Mouse (Mus musculus) ES-E14 (cell line): ENCODE data around the gene Cdhr3. TPM values are rescaled to one million over a fixed set of nuclear protein-coding genes. Genes with fewer than 3 reads are reported as not detected.

ENCODE experiments used
- DNase-seq: peaks from one replicate; pipeline ENCODE4 v3.0.0-alpha.2; 2013; ENCODE audit warnings: low read depth, low spot score
- H3K27ac ChIP-seq: 2 replicates; pipeline ENCODE4 v1.5.1; 2012; ENCODE audit warnings: low read depth, mild to moderate bottlenecking, low read length, moderate library complexity, mixed read lengths; ENCODE audit not compliant: poor library complexity, insufficient read depth, severe bottlenecking
- H3K36me3 ChIP-seq: 2 replicates; pipeline ENCODE4 v1.6.1; 2012; ENCODE audit warnings: mild to moderate bottlenecking, low read length, moderate library complexity, mixed read lengths; ENCODE audit not compliant: control insufficient read depth, poor library complexity, insufficient read depth, severe bottlenecking
- H3K4me1 ChIP-seq, 2 experiments: fragments of 150-350 bp in 1 of 2; sonication (generic) in 1 of 2; 2 replicates each; pipeline ENCODE4 v1.6.1; 2012; ENCODE audit warnings: low read length in 2 of 2, mild to moderate bottlenecking in 1 of 2, mixed read lengths in 1 of 2; ENCODE audit not compliant: control insufficient read depth in 2 of 2, insufficient read depth in 2 of 2, poor library complexity in 1 of 2
- H3K4me3 ChIP-seq, 2 experiments: fragments of 150-350 bp in 1 of 2; sonication (generic) in 1 of 2; 2 replicates each; pipeline ENCODE4 v1.5.1; 2012; ENCODE audit warnings: low read length in 2 of 2, low read depth in 1 of 2, mild to moderate bottlenecking in 1 of 2, mixed read lengths in 1 of 2; ENCODE audit not compliant: insufficient read depth in 1 of 2, poor library complexity in 1 of 2, severe bottlenecking in 1 of 2
- H3K9ac ChIP-seq: 2 replicates; pipeline ENCODE4 v1.6.1; 2012; ENCODE audit warnings: low read depth, mild to moderate bottlenecking, low read length, mixed read lengths; ENCODE audit not compliant: poor library complexity, insufficient read depth, severe bottlenecking
- H3K9me3 ChIP-seq: fragments of 150-350 bp; sonication (generic); 2 replicates; pipeline ENCODE4 v1.6.1; 2012; ENCODE audit warnings: low read depth, mild to moderate bottlenecking, low read length; ENCODE audit not compliant: control insufficient read depth, insufficient read depth
- CHD2 ChIP-seq: IDR thresholded peaks from 2 replicates; pipeline ENCODE4 v1.6.1; 2014; ENCODE audit warnings: mild to moderate bottlenecking, low read depth, low read length, inconsistent platforms
- HCFC1 ChIP-seq: IDR thresholded peaks from 2 replicates; pipeline ENCODE4 v1.6.1; 2012; ENCODE audit warnings: low read length, inconsistent platforms, borderline replicate concordance; ENCODE audit not compliant: insufficient read depth
- MAFK ChIP-seq: IDR thresholded peaks from 2 replicates; pipeline ENCODE4 v1.6.1; 2014; ENCODE audit warnings: mild to moderate bottlenecking, low read depth, low read length, inconsistent platforms; ENCODE audit not compliant: insufficient read depth
- ZC3H11A ChIP-seq: IDR thresholded peaks from 2 replicates; pipeline ENCODE4 v1.6.1; 2012; ENCODE audit warnings: low read depth, mild to moderate bottlenecking, inconsistent platforms, low read length, borderline replicate concordance
- ZNF384 ChIP-seq: IDR thresholded peaks from 2 replicates; pipeline ENCODE4 v1.6.1; 2012; ENCODE audit warnings: low read depth, low read length, inconsistent platforms
- in situ Hi-C, 2 experiments: fragments of 600-800 bp; cut with MboI; formaldehyde crosslinking; loops; one replicate each; pipeline ENCODE4 v1.15.1; 2025; ENCODE audit warnings: low sequenced_read_pairs in 2 of 2, inconsistent platforms in 1 of 2; ENCODE audit not compliant: unreplicated experiment in 2 of 2
- total RNA-seq: library from RNA; depleted of rRNA; stranded (reverse); fragments of 300-350 nt; gene quantifications from 2 replicates; pipeline ENCODE4 v1.2.3, GENCODE M21; 2012

Gene Cdhr3
- total RNA-seq, 1 experiment: not detected

DNA sequence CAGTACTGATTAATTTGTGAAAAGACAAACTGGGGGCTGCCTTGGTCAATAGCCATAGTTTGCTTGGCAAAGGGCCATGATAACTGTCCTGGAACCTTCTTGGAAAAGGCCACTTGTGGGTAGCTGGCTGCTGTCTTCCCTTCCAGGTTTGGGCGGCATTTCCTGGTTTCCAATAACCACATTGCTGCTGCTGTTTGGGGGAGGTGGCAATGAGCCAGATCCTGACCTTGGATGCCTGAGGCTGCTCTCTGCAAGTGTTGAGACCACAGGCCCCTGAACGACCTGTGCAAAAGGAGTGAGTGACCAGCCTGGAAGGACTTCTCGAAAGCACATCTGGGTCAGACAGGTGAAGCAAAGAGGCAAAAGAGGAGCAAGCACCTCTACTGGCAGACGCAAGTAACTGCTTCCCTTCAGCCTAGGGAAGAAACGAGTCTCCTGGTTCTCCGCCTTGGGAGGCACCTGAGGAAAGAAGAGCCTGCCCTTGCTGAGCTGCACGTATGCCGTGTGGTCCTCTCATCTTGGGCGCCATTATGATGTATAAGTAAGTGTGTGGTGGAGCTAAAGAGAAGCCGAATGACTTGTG is 64.5 kb downstream of the Cdhr3 start:
- no peak overlapping the region for H3K9ac ChIP-seq
- TF ChIP-seq HCFC1: no peak
- TF ChIP-seq ZC3H11A: no peak
- no peak for TF ChIP-seq ZNF384
- TF ChIP-seq CHD2: no peak
- no peaks in the 10 kb centered on the region for H3K36me3 ChIP-seq
- no peaks in the 10 kb centered on the region for H3K9me3 ChIP-seq
- H3K27ac ChIP-seq: no peak overlapping the region
- peak overlapping the region; percentile 30 to 34; a peak in 2 of 4 replicates for H3K4me3 ChIP-seq
- in situ Hi-C loops: loop anchor here (5.0 kb wide), 2 partner anchors 239 to 244 kb away; no protein-coding TSS in a partner anchor
- DNase-seq: no peak
- H3K4me1 ChIP-seq: peaks cover 0 to 4% of the 10 kb centered on the region in 2 experiments; a peak in 2 of 4 replicates

GRCm38 (mm10) chr12:33027093-33027492 is 65.6 kb downstream of the Cdhr3 start:
- H3K27ac ChIP-seq: no peak overlapping the region

DNA sequence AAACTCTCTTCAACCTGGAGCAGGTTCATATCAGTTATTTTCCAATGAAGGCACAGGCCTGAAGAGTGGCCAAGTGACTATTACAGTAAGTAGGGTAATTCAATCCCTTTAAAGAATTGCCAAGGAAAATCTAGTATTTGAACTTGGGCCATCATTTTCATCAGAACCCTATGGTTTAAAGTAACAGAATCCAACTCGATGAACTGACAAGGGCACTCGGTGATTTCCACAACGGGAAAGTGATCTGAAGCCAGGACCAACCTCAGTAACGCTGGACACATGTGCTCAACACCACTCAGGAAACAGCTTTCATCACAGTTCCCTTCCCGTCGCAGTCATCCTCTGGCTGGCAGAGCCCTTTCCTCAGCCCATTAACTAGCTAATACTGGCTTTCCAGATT is 68.2 kb downstream of the Cdhr3 start:
- no peak for DNase-seq
- in situ Hi-C loops: no loop called here
- no peak for TF ChIP-seq HCFC1
- TF ChIP-seq CHD2: no peak
- no peak for TF ChIP-seq ZNF384
- TF ChIP-seq ZC3H11A: no peak
- TF ChIP-seq MAFK: no peak

More at GRCm38 (mm10) chr12:33027093-33027492, 65.6 kb downstream of the Cdhr3 start:
- DNase-seq: peak; percentile 73
- Histone ChIP-seq H3K4me3 (no peak overlapping the region), H3K9me3 (no peaks in the 10 kb centered on the region), H3K4me1 (peaks cover 0 to 4% of the 10 kb centered on the region in 2 experiments; a peak in 2 of 4 replicates), H3K9ac (no peak overlapping the region), H3K36me3 (no peaks in the 10 kb centered on the region)
- TF ChIP-seq ZC3H11A (peak; percentile 95), MAFK (no peak), HCFC1 (no peak), ZNF384 (no peak)
- in situ Hi-C loops: loop anchor here (5.0 kb wide), 2 partner anchors 240 to 245 kb away; no protein-coding TSS in a partner anchor

DNA sequence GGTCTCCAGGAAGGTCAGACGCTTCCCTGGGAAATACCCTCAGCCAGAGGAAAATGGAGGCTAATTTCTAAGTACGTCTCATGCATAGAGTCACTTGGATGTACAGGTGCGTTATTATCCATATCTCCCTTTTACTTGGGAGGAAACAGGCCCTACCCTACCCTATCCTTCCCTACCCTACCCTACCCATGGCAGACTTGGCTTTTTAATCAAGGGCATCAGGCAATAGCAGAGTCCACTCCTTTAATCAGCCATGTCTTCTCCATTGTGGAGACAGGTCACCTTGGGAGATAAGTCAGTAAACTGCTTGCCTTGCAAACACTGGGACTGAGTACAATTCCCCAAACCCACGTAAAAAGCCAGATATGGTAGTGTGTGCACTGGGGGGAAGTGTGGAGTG is 70.9 kb downstream of the Cdhr3 start:
- Histone ChIP-seq H3K9ac (no peak overlapping the region), H3K4me1 (peaks cover 0 to 3% of the 10 kb centered on the region in 2 experiments; a peak in 1 of 4 replicates), H3K27ac (no peak overlapping the region), H3K4me3 (no peak overlapping the region), H3K36me3 (no peaks in the 10 kb centered on the region), H3K9me3 (no peaks in the 10 kb centered on the region)
- TF ChIP-seq ZC3H11A: no peak
- TF ChIP-seq HCFC1: no peak
- TF ChIP-seq MAFK: no peak
- TF ChIP-seq ZNF384: no peak
- TF ChIP-seq CHD2: no peak
- in situ Hi-C loops: no loop called here
- no peak for DNase-seq

More for the DNA sequence above, 68.2 kb downstream of the Cdhr3 start:
- no peaks in the 10 kb centered on the region for H3K36me3 ChIP-seq
- no peak overlapping the region for H3K4me3 ChIP-seq
- H3K9ac ChIP-seq: no peak overlapping the region
- H3K4me1 ChIP-seq: peaks cover 0 to 7% of the 10 kb centered on the region in 2 experiments; a peak in 2 of 4 replicates
- H3K9me3 ChIP-seq: no peaks in the 10 kb centered on the region
- no peak overlapping the region for H3K27ac ChIP-seq

DNA sequence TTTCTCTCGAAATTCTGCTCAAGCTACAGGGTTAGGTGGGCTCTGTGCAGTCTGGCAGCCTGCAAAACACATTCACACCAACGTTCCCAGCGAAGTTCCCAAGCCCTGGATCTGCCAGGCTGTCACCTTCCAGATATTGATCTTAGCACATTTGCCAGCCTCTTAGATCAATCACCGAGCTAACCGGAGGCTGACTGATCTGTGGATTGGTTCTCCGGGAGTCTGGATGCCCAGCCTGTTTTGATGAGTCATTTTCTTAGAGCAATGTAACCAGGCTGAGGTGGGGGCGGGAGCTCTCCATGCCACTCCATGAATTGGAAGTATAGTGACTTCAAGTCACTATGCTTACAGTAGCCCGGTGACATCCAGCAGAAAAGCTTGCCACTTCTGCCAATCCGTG is 71.5 kb downstream of the Cdhr3 start:
- no peaks in the 10 kb centered on the region for H3K36me3 ChIP-seq
- no peaks in the 10 kb centered on the region for H3K9me3 ChIP-seq
- no peak overlapping the region for H3K4me3 ChIP-seq
- H3K4me1 ChIP-seq: peaks cover 0 to 3% of the 10 kb centered on the region in 2 experiments; a peak in 1 of 4 replicates
- no peak overlapping the region for H3K9ac ChIP-seq
- in situ Hi-C loops: no loop called here
- H3K27ac ChIP-seq: no peak overlapping the region
- DNase-seq: no peak
- no peak for TF ChIP-seq ZC3H11A
- TF ChIP-seq CHD2: no peak
- TF ChIP-seq MAFK: no peak
- no peak for TF ChIP-seq ZNF384
- no peak for TF ChIP-seq HCFC1
